Mouse (Mus musculus): ENCODE measurements at regions not wholly inside any gene's neighbourhood (a gene's known extent, or its start where the extent isn't known, plus 50 kb on each side); places are given as distances from the start of the nearest gene placed in this dataset.
A peak's percentile ranks its signal among the peaks of the same experiment; 100 is the strongest.

GRCm38 (mm10) chr7:110679916-110680315 lies 52.5 kb downstream of the Adm start:
- peak; percentile 6 for DNase-seq (ENCODE audit: low read depth)

- DNase-seq (ENCODE audit: low read depth) = no peak
Observed at GRCm38 (mm10) chr7:110682911-110683310, 55.5 kb downstream of the Adm start.

- DNase-seq (ENCODE audit: low read depth) = peak; percentile 50
Observed at GRCm38 (mm10) chr7:110688884-110689681, 61.6 kb downstream of the Adm start.

- no peak for DNase-seq (ENCODE audit: low read depth)
Observed at GRCm38 (mm10) chr7:110690241-110690640, 62.8 kb downstream of the Adm start.

GRCm38 (mm10) chr7:110690856-110691255 lies 63.4 kb downstream of the Adm start:
- no peak for DNase-seq (ENCODE audit: low read depth)

- no peak for DNase-seq (ENCODE audit: low read depth)
Observed at GRCm38 (mm10) chr7:110694262-110694661, 66.8 kb downstream of the Adm start.

- no peak for DNase-seq (ENCODE audit: low read depth)
Observed at GRCm38 (mm10) chr7:110695729-110696128, 68.3 kb downstream of the Adm start.

- DNase-seq (ENCODE audit: low read depth) = no peak
Observed at GRCm38 (mm10) chr7:110698211-110699153, 69.5 kb upstream of the Ampd3 start.

GRCm38 (mm10) chr7:110699596-110699995 lies 68.4 kb upstream of the Ampd3 start:
- no peak for DNase-seq (ENCODE audit: low read depth)

- DNase-seq (ENCODE audit: low read depth) = peak; percentile 8
Observed at GRCm38 (mm10) chr7:110701681-110702413, 66.2 kb upstream of the Ampd3 start.

- DNase-seq (ENCODE audit: low read depth) = no peak
Observed at GRCm38 (mm10) chr7:110702414-110702783, 65.6 kb upstream of the Ampd3 start.

- DNase-seq (ENCODE audit: low read depth) = no peak
Observed at GRCm38 (mm10) chr7:110705311-110706000, 62.5 kb upstream of the Ampd3 start.

GRCm38 (mm10) chr7:110706001-110706695 lies 61.9 kb upstream of the Ampd3 start:
- DNase-seq (ENCODE audit: low read depth) = no peak

GRCm38 (mm10) chr7:110706696-110707087 lies 61.3 kb upstream of the Ampd3 start:
- DNase-seq (ENCODE audit: low read depth) = no peak

GRCm38 (mm10) chr7:110708116-110708515 lies 59.9 kb upstream of the Ampd3 start:
- DNase-seq (ENCODE audit: low read depth) = no peak

GRCm38 (mm10) chr7:110708781-110709180 lies 59.2 kb upstream of the Ampd3 start:
- no peak for DNase-seq (ENCODE audit: low read depth)

- DNase-seq (ENCODE audit: low read depth) = no peak
Observed at GRCm38 (mm10) chr7:110709606-110710005, 58.4 kb upstream of the Ampd3 start.

- peak; percentile 33 for DNase-seq (ENCODE audit: low read depth)
Observed at GRCm38 (mm10) chr7:110710256-110710962, 57.6 kb upstream of the Ampd3 start.

GRCm38 (mm10) chr7:110713661-110714060 lies 54.3 kb upstream of the Ampd3 start:
- DNase-seq (ENCODE audit: low read depth) = no peak

GRCm38 (mm10) chr7:110715110-110715509 lies 52.9 kb upstream of the Ampd3 start:
- no peak for DNase-seq (ENCODE audit: low read depth)
